Mouse (Mus musculus) E14TG2a.4 (cell line): Measurements from ENCODE around the gene Pbx2.

ENCODE experiments used
- CTCF ChIP-seq: conservative IDR thresholded peaks from 2 replicates; pipeline ENCODE4 v1.5.1; 2014; ENCODE audit warnings: low read length
- NANOG ChIP-seq: IDR thresholded peaks from 2 replicates; pipeline ENCODE4 v1.6.1; 2014; ENCODE audit warnings: borderline replicate concordance, low read length, mixed read lengths
- POU5F1 ChIP-seq: IDR thresholded peaks from 2 replicates; pipeline ENCODE4 v1.6.1; 2014; ENCODE audit warnings: low read length, borderline replicate concordance

DNA sequence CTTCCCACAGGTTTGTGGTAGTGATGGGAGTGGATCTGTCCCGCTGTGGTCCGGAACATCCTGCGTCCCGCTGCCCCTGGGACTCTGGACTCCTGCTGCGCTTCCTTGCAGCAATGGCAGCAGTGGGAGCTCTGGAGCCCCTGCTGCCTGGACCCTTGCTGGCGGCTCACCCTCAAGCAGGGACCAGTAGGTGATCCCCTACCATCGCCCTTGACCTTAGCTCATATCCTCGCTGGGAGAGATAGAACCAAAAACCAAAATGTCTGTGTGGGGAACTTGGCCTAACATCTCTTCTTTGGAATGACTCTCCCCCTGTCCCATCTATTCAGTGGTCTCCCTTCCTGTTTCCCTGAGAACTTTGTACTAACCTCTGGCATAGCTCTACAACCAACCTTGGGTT, 7.2 kb upstream of the Pbx2 start:
- TF ChIP-seq CTCF = no peak
- TF ChIP-seq NANOG = no peak
- TF ChIP-seq POU5F1 = no peak
